In the genomic region with DNA sequence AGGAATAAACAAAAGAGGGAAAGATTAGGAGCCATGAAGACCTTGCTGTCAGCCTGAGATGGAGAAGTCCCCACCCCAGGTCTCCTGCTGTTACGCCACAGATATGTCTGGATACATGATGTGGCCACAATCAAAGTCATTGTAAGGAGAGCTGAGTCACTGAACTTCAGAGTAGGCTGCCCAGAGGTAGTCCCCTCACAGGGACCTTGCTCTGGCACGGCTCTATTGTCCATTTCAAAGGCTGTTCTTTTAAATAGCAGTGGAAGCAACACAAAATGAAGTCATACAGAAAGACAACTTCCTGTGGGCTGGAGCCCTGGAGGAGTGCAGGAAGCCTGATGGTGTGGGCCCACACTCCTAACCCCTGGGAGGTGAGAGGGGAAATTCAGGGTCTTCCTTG, we compare ENCODE assay signal across 14 mouse cellular contexts. TPM values are rescaled to one million over a fixed set of nuclear protein-coding genes. Genes with fewer than 3 reads are reported as not detected.
DNase-seq lines count a peak whose midpoint lies in the region; ATAC-seq and TF ChIP-seq lines count a peak whose summit lies in the region.
"Had no signal": no experiment of that assay in that cellular context is flagged by ENCODE, and none has a peak within 500 bp of the region (broad histone marks: within the 10 kb centered on the region; RNA-seq: fewer than 3 reads in every experiment).

No protein-coding gene starts in this region.

- ATAC-seq in heart, embryonic 15.5 days (replicated peaks; ENCODE audit: insufficient number of reproducible peaks, insufficient read depth, low FRiP score, low read depth): no peak
- peak; percentile 80 for ATAC-seq in liver, embryonic 12.5 days
- ATAC-seq in intestine, embryonic 16.5 days: no peak
- ATAC-seq: lung, postnatal 0 days had no signal

- no peaks in the 10 kb centered on the region for H3K36me3 ChIP-seq in heart, embryonic 15.5 days
- peaks cover 25% of the 10 kb centered on the region for H3K36me3 ChIP-seq in liver, embryonic 12.5 days
- H3K36me3 ChIP-seq in intestine, embryonic 16.5 days (ENCODE audit: control insufficient read depth, insufficient read depth, low read length): no peaks in the 10 kb centered on the region
- H3K36me3 ChIP-seq: limb, embryonic 12.5 days had no signal

- TF ChIP-seq POLR2A in bone marrow, adult 2 months (IDR thresholded peaks at IDR 0.05; ENCODE audit: borderline replicate concordance, control insufficient read depth, low read depth, low read length): no peak

- peak overlapping the region; percentile 94 for H3K27ac ChIP-seq in heart, embryonic 15.5 days
- peak overlapping the region; percentile 45 for H3K27ac ChIP-seq in bone marrow, adult 2 months (ENCODE audit: control insufficient read depth, insufficient read depth, low read depth, low read length, poor library complexity)
- H3K27ac ChIP-seq in liver, embryonic 12.5 days: peak overlapping the region; percentile 83
- no peak overlapping the region for H3K27ac ChIP-seq in intestine, embryonic 16.5 days (ENCODE audit: low read length)
- H3K27ac ChIP-seq: limb, embryonic 12.5 days had no signal

- no peaks in the 10 kb centered on the region for H3K9me3 ChIP-seq in heart, embryonic 15.5 days (replicated peaks)
- H3K9me3 ChIP-seq in liver, embryonic 12.5 days (replicated peaks): no peaks in the 10 kb centered on the region
- no peaks in the 10 kb centered on the region for H3K9me3 ChIP-seq in intestine, embryonic 16.5 days (ENCODE audit: control insufficient read depth, low read length)
- H3K9me3 ChIP-seq: limb, embryonic 12.5 days had no signal

- no peak for DNase-seq in heart, adult 18-20 months
- peak; percentile 49 for DNase-seq in CD4-positive helper T cell, adult 2 months (ENCODE audit: low read depth, low spot score)
- no peak for DNase-seq in adrenal gland, postnatal 4 days (ENCODE audit: low spot score in 2 of 2)
- DNase-seq in adrenal gland, postnatal 25 days: no peak
- DNase-seq: adrenal gland, adult 8-10 months; cerebellum, postnatal 25 days; gastrocnemius, postnatal 25 days had no signal

- WGBS in heart, embryonic 15.5 days: 63% methylated on average over 2 of the region's 2 CpGs
- 13% methylated on average over 2 of the region's 2 CpGs for WGBS in bone marrow, adult 2 months
- 23% methylated on average over 2 of the region's 2 CpGs for WGBS in liver, embryonic 12.5 days (ENCODE audit: insufficient replicate concordance)
- 51% methylated on average over 2 of the region's 2 CpGs for WGBS in intestine, embryonic 16.5 days

- no peaks in the 10 kb centered on the region for H3K27me3 ChIP-seq in heart, embryonic 15.5 days
- no peaks in the 10 kb centered on the region for H3K27me3 ChIP-seq in liver, embryonic 12.5 days (replicated peaks)
- H3K27me3 ChIP-seq in intestine, embryonic 16.5 days (replicated peaks; ENCODE audit: control insufficient read depth, insufficient read depth, low read length): no peaks in the 10 kb centered on the region
- H3K27me3 ChIP-seq: limb, embryonic 12.5 days had no signal

- no peak overlapping the region for H3K9ac ChIP-seq in heart, embryonic 15.5 days
- H3K9ac ChIP-seq in liver, embryonic 12.5 days: peak overlapping the region; percentile 57
- H3K9ac ChIP-seq in intestine, embryonic 16.5 days (ENCODE audit: low read depth, low read length): no peak overlapping the region
- H3K9ac ChIP-seq: limb, embryonic 12.5 days had no signal

- peaks cover 92% of the 10 kb centered on the region for H3K4me1 ChIP-seq in heart, embryonic 15.5 days (replicated peaks)
- peaks cover 14% of the 10 kb centered on the region for H3K4me1 ChIP-seq in bone marrow, adult 2 months (ENCODE audit: control insufficient read depth, insufficient read depth, low read length)
- H3K4me1 ChIP-seq in liver, embryonic 12.5 days: peaks cover 91% of the 10 kb centered on the region
- H3K4me1 ChIP-seq in intestine, embryonic 16.5 days (ENCODE audit: control insufficient read depth, insufficient read depth, low read length): no peaks in the 10 kb centered on the region

- TF ChIP-seq CTCF in bone marrow, adult 2 months (IDR thresholded peaks at IDR 0.05; ENCODE audit: control insufficient read depth, insufficient read depth, low read length): no peak

- no peak overlapping the region for H3K4me3 ChIP-seq in heart, embryonic 15.5 days
- no peak overlapping the region for H3K4me3 ChIP-seq in bone marrow, adult 2 months (replicated peaks; ENCODE audit: control insufficient read depth, low read depth, low read length)
- no peak overlapping the region for H3K4me3 ChIP-seq in liver, embryonic 12.5 days
- H3K4me3 ChIP-seq in intestine, embryonic 16.5 days (ENCODE audit: low read length): no peak overlapping the region
- H3K4me3 ChIP-seq: limb, embryonic 12.5 days had no signal

- H3K4me2 ChIP-seq in heart, embryonic 15.5 days: no peak overlapping the region
- peak overlapping the region; percentile 59 for H3K4me2 ChIP-seq in liver, embryonic 12.5 days
- H3K4me2 ChIP-seq in intestine, embryonic 16.5 days (ENCODE audit: low read depth, low read length): no peak overlapping the region
- H3K4me2 ChIP-seq: limb, embryonic 12.5 days; midbrain, embryonic 11.5 days had no signal

RNA-seq across cellular contexts. Expression of a gene that starts 23.5 kb away (rescaled TPM):
- 26.7 and 29.1 TPM in 2 replicates for polyA plus RNA-seq in heart, embryonic 15.5 days (2015; fragmentation: Nextera tagmentation; extraction: Ambion mirVana)
- 10 to 100 TPM; 15.0 to 23.0 TPM for total RNA-seq in heart, adult 18-20 months (2021)
- polyA plus RNA-seq in bone marrow, adult 2 months (2011; ENCODE audit: insufficient read depth, insufficient read length, low replicate concordance, missing spikeins): 11.4 and 12.5 TPM in 2 replicates
- polyA plus RNA-seq in liver, embryonic 12.5 days (2016; fragmentation: Nextera tagmentation; extraction: Ambion mirVana): 22.4 and 22.6 TPM in 2 replicates
- 1 to 10 TPM; 2.4 TPM for total RNA-seq in adrenal gland, postnatal 4 days (2021)
- polyA plus RNA-seq in intestine, embryonic 16.5 days (2015; fragmentation: Nextera tagmentation; extraction: Ambion mirVana): 2.1 and 2.2 TPM in 2 replicates
- 8.9 and 12.1 TPM in 2 replicates for total RNA-seq in adrenal gland, postnatal 25 days (2021)

RNA-seq across cellular contexts. Expression of a gene that starts 34.1 kb away (rescaled TPM):
- polyA plus RNA-seq in heart, embryonic 15.5 days (2015; fragmentation: Nextera tagmentation; extraction: Ambion mirVana): 15.9 and 16.1 TPM in 2 replicates
- total RNA-seq in heart, adult 18-20 months (2021): 10 to 100 TPM; 27.3 to 38.3 TPM
- not detected in 2 replicates for polyA plus RNA-seq in bone marrow, adult 2 months (2011; ENCODE audit: insufficient read depth, insufficient read length, low replicate concordance, missing spikeins)
- 3.0 and 3.4 TPM in 2 replicates for polyA plus RNA-seq in liver, embryonic 12.5 days (2016; fragmentation: Nextera tagmentation; extraction: Ambion mirVana)
- total RNA-seq in adrenal gland, postnatal 4 days (2021): 1 to 10 TPM; 5.5 to 6.3 TPM
- 4.0 and 5.0 TPM in 2 replicates for polyA plus RNA-seq in intestine, embryonic 16.5 days (2015; fragmentation: Nextera tagmentation; extraction: Ambion mirVana)
- 6.9 TPM in 2 replicates for total RNA-seq in adrenal gland, postnatal 25 days (2021)
